Mouse (Mus musculus) midbrain, embryonic 11.5 days (tissue): ENCODE results near the gene Flad1. TPM values are rescaled to one million over a fixed set of nuclear protein-coding genes. Genes with fewer than 3 reads are reported as not detected.

Experiments used
- ATAC-seq: fragments of 200-750 bp; cut with Nextera tagmentation; 2 replicates; pipeline ENCODE4 v1.8.0; 2017; ENCODE audit warnings: moderate TSS enrichment, moderate library complexity; ENCODE audit not compliant: low FRiP score
- DNase-seq: peaks from one replicate; pipeline ENCODE4 v3.0.0; 2015; ENCODE audit warnings: low spot score; ENCODE audit errors: missing footprints
- H3K27ac ChIP-seq: fragments of 300-500 bp; sonication (generic); 2 replicates; pipeline ENCODE4 v1.5.1; 2014; ENCODE audit warnings: low read depth, low read length
- H3K27me3 ChIP-seq: fragments of 300-500 bp; sonication (generic); 2 replicates; pipeline ENCODE4 v1.6.1; 2014; ENCODE audit warnings: mild to moderate bottlenecking, low read length, moderate library complexity, mixed read lengths; ENCODE audit not compliant: control insufficient read depth, insufficient read depth
- H3K36me3 ChIP-seq: fragments of 300-500 bp; sonication (generic); 2 replicates; pipeline ENCODE4 v1.6.1; 2014; ENCODE audit warnings: mild to moderate bottlenecking, low read length, moderate library complexity, mixed read lengths; ENCODE audit not compliant: control insufficient read depth, insufficient read depth
- H3K4me1 ChIP-seq: fragments of 300-500 bp; sonication (generic); 2 replicates; pipeline ENCODE4 v1.6.1; 2014; ENCODE audit warnings: low read length; ENCODE audit not compliant: control insufficient read depth, insufficient read depth
- H3K4me2 ChIP-seq: fragments of 300-500 bp; sonication (generic); 2 replicates; pipeline ENCODE4 v1.6.1; 2014; ENCODE audit warnings: mild to moderate bottlenecking, moderate library complexity
- H3K4me3 ChIP-seq: fragments of 300-500 bp; sonication (generic); 2 replicates; pipeline ENCODE4 v1.5.1; 2014; ENCODE audit warnings: low read depth, low read length
- H3K9ac ChIP-seq: fragments of 300-500 bp; sonication (generic); 2 replicates; pipeline ENCODE4 v1.6.1; 2014; ENCODE audit warnings: low read length
- H3K9me3 ChIP-seq: fragments of 300-500 bp; sonication (generic); 2 replicates; pipeline ENCODE4 v1.6.1; 2016; ENCODE audit warnings: low read length; ENCODE audit not compliant: control insufficient read depth
- WGBS: fragments of 180-500 bp; shearing (Covaris S2); extraction: QIAGEN DNeasy Blood & Tissue Kit; methylation state at CpG from one replicate; pipeline ENCODE4 v1.1.7; 2014; 5-methylcytosine and 5-hydroxymethylcytosine counted together
- polyA plus RNA-seq: library from polyadenylated mRNA; unstranded; fragments of >200 nt; fragmentation: Nextera tagmentation; extraction: Ambion mirVana; gene quantifications from 2 replicates; pipeline ENCODE4 v1.2.1, GENCODE M21; 2014

Gene Flad1
- polyA plus RNA-seq, 1 experiment from 2014 or later = 25.4 TPM

DNA sequence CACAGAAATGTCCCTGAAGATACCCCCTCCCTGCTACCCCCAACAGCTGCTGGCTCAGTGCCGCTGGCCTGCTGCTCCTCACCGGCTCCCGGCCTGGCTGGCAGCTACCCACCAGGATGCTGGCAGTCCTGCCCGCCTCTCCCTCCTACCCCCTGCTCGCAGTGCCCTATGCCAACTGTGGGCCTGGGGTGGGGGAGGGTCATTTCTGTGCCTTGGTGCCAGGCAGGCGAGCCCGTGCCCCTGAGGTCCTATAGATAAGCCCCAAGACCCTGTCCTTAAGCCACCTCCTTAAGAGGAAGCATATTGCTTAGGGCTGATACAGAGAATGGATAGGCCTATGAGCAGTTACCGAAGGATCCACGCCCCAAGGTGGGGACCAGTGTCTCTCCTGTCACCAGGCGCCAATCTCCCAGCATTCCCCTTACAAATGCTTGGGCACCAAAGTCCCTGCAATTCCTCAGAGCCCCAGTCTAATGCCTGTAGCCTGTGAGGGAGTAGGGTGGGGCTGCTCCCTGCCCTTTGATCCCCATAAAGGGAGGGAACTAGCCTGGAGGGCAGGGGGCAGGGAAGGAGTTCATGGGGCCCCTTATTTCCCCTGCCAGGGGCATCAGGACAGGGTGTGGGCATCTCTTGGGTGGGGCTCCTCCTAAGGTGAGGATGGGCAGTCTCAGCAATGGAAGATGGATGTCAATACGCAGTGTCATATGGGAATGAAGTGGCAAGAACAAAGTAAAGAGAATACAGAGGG, 23.4 kb downstream of the Flad1 start:
- Histone ChIP-seq H3K36me3 (no peaks in the 10 kb centered on the region), H3K4me2 (no peak overlapping the region), H3K9me3 (no peaks in the 10 kb centered on the region), H3K9ac (no peak overlapping the region), H3K4me3 (no peak overlapping the region), H3K4me1 (peaks cover 33% of the 10 kb centered on the region), H3K27ac (no peak overlapping the region), H3K27me3 (peaks cover 11% of the 10 kb centered on the region)
- WGBS = 77% methylated on average over 11 of the region's 11 CpGs
- no peak for ATAC-seq
- no peak for DNase-seq

DNA sequence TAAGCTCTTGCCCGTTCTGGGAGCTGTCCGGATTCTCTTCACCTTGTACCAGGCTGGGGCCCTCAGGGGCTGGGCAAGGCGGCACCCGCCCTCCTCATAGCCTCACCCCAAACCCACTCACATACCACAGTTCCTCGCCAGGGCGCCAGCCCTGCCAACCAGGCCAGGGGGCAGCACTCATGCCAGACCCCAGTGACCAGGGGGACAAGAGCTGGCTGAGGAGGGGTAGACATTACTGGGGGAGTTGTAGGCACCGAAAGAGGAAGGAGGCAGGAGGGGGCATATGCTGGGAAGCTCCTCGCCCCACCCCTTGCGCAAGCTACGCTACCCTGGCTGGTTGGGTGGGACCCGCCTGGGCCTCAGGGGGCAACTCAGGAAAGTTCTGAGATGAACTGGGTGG, 24.0 kb downstream of the Flad1 start:
- Histone ChIP-seq H3K4me1 (peaks cover 27% of the 10 kb centered on the region), H3K4me2 (no peak overlapping the region), H3K4me3 (no peak overlapping the region), H3K9ac (no peak overlapping the region), H3K27ac (no peak overlapping the region), H3K27me3 (peaks cover 11% of the 10 kb centered on the region), H3K9me3 (no peaks in the 10 kb centered on the region), H3K36me3 (no peaks in the 10 kb centered on the region)
- ATAC-seq (no peak), DNase-seq (no peak)
- WGBS = 71% methylated on average over 11 of the region's 11 CpGs

DNA sequence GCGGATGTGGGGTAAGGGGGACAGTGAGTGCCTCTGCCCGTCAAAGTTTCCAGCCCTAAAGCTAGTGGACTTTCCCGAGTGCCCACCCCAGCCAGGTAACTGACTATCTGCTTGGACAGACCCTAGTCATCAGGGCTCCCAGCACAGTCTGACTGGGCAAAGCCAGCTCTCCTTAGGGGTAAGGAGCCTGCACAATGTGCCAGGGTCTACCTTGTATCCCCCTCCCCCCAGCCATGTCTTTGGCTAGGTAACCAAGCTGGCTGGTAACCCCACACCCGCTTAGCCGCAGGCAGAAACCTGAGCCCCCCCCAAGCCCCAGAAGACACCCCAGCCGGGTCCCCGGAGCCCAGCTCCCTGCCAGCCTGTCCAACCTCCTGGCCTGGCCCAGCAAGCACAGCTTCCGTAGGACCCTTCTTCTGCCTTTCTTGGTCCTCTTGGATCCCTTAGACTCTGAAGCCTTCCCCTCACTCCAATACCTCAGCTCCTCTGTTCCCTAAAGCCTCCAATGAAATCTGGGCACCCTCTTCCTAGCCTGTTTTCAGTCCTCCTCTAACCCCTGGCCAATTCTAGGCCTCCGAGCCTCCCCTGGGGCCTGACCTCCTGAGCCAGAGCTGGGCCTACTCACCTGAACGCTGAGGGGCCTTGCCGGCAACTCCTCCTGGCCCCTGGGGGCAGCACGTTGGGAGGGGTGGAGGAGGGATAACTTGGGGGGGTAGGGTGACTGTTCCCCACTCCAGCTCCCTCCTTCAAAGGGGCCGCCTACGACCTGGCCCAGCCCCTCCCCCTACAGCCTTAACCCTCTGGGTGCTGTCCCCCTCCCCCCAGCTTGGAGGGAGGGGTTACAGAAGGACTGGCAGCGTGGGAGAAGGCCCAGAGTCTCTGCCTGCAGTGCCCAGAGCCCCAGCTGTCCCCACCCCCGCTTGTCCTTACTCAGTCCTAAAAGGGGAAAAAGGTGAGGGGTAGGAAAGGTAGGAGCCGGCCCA, 24.9 kb downstream of the Flad1 start:
- H3K27me3 ChIP-seq = peaks cover 6% of the 10 kb centered on the region
- H3K9me3 ChIP-seq = no peaks in the 10 kb centered on the region
- H3K9ac ChIP-seq = no peak overlapping the region
- H3K4me3 ChIP-seq = no peak overlapping the region
- DNase-seq (no peak), ATAC-seq (no peak)
- H3K27ac ChIP-seq = no peak overlapping the region
- 53% methylated on average over 17 of the region's 17 CpGs for WGBS
- no peaks in the 10 kb centered on the region for H3K36me3 ChIP-seq
- peaks cover 20% of the 10 kb centered on the region for H3K4me1 ChIP-seq
- H3K4me2 ChIP-seq = no peak overlapping the region

DNA sequence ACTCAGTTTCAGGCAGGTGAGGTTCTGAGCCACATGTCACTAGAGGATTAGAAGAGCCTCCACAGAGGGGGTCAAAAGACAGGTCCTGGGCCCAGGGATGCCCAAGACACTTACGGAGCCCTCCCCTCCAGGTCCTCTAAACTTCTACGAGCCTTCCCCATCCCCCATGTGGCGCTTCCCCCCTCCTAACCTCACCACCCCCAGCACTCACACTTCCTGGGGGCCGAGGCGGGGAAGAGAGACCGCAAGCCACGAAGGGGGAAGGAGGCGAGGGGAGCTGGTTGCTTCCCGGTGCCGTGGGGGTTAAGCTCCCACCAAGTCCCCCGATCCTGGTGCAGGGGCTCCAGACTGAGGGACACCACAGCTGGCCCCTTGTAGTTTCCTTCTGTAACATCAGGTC, 26.2 kb downstream of the Flad1 start:
- Histone ChIP-seq H3K36me3 (no peaks in the 10 kb centered on the region), H3K4me1 (peaks cover 10% of the 10 kb centered on the region), H3K9me3 (no peaks in the 10 kb centered on the region), H3K27me3 (no peaks in the 10 kb centered on the region; the same call in 1 of the 2 replicates), H3K27ac (no peak overlapping the region), H3K9ac (no peak overlapping the region), H3K4me3 (no peak overlapping the region), H3K4me2 (no peak overlapping the region)
- WGBS = 41% methylated on average over 11 of the region's 11 CpGs
- no peak for DNase-seq
- ATAC-seq = no peak

DNA sequence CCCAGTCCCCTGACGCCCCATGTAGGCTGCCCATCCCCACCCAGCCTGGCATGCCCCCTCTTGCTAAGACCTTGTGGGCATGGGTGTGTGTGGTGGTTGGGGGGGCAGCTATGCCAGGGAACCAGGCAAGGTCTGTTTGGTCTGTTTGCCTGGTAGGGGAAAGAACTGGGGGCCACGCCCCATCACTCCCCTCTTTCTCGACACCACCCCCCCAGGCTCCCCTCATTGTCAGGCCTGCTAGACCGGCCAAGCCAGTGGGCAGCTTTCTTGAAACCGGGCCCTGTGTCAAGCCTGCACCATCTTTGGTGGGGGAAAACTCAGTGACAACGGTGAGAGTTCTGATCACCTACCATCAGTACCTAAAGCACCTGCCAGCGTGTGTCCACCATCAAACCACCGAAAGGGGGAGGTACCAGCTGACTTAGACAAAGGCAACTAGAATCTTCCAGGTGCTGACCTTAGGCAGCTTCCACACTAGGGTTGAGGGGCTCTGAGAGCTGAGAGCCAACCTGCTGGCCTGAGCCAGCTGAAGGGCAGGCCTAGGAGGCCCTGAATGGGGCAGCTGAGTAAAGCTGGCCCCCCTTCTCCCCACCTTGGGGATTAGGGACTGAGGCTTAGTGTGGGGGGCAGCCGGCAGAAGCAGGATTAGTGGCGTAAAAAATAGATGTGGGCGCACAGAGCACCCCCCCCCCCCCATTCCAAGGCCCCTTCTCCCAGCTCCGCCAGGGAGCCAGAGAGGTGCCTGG, 27.2 kb downstream of the Flad1 start:
- H3K4me1 ChIP-seq = peaks cover 10% of the 10 kb centered on the region
- H3K4me2 ChIP-seq = no peak overlapping the region
- 47% methylated on average over 12 of the region's 12 CpGs for WGBS
- H3K27me3 ChIP-seq = no peaks in the 10 kb centered on the region
- ATAC-seq (peak; percentile 47; the same call in 1 of the 2 replicates), DNase-seq (no peak)
- no peak overlapping the region for H3K27ac ChIP-seq
- H3K36me3 ChIP-seq = no peaks in the 10 kb centered on the region
- no peak overlapping the region for H3K4me3 ChIP-seq
- no peak overlapping the region for H3K9ac ChIP-seq
- H3K9me3 ChIP-seq = no peaks in the 10 kb centered on the region

DNA sequence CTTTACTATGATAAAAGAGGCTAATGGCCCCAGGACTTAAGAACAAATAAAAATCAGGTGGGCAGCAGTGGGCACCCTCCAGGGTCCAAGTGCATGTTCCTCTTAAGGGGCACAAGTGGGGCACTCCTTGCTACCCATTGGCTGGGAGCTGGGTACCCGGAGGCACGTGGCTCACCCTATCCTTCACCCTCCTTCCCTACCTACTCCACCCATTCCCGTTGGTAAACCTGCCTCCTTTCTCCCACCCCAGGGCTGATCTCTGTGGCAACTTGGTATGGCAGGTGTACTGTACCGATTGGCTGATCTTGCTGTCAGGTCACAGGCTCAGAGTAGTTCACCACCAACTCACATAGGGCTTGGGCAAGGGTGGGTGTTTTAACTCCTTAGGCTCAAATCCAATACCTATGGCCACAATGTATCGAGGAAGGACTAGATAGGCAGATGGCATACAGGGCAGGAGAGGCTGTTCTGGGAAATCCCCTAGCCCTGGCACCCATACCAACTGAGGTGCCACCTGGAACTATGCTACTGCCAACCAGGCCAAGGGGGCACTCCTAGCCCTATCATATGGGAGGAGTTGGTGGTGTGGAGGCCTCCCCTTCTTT, 27.9 kb downstream of the Flad1 start:
- Histone ChIP-seq H3K9ac (no peak overlapping the region), H3K9me3 (no peaks in the 10 kb centered on the region), H3K36me3 (no peaks in the 10 kb centered on the region), H3K27ac (no peak overlapping the region), H3K4me1 (peaks cover 14% of the 10 kb centered on the region), H3K27me3 (no peaks in the 10 kb centered on the region), H3K4me3 (no peak overlapping the region), H3K4me2 (no peak overlapping the region)
- ATAC-seq (no peak), DNase-seq (no peak)
- WGBS = 86% methylated on average over 5 of the region's 5 CpGs

DNA sequence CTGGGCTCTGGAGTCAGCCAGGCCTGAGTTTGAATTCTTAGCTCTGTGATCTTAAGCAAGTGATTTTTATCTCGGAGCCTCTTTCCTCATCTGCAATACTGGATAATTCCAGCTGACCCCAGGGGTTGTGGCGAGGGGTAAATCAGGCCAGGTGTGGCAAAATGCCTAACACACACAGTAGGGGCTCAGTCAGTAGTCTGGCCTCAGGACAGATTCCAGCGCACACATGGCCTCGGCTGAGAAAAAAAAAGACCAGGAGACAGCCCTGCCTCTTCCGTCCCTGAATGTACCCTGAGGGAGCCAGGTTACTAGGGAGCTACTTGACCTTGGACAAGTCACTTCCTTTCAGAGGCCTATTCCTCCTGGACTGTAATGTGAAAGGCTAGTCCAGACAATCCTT, 28.7 kb downstream of the Flad1 start:
- Histone ChIP-seq H3K4me2 (no peak overlapping the region), H3K27me3 (no peaks in the 10 kb centered on the region), H3K4me1 (peaks cover 20% of the 10 kb centered on the region), H3K4me3 (no peak overlapping the region), H3K9me3 (no peaks in the 10 kb centered on the region), H3K27ac (no peak overlapping the region), H3K9ac (no peak overlapping the region), H3K36me3 (no peaks in the 10 kb centered on the region)
- 86% methylated on average over 5 of the region's 5 CpGs for WGBS
- ATAC-seq (no peak), DNase-seq (no peak)

DNA sequence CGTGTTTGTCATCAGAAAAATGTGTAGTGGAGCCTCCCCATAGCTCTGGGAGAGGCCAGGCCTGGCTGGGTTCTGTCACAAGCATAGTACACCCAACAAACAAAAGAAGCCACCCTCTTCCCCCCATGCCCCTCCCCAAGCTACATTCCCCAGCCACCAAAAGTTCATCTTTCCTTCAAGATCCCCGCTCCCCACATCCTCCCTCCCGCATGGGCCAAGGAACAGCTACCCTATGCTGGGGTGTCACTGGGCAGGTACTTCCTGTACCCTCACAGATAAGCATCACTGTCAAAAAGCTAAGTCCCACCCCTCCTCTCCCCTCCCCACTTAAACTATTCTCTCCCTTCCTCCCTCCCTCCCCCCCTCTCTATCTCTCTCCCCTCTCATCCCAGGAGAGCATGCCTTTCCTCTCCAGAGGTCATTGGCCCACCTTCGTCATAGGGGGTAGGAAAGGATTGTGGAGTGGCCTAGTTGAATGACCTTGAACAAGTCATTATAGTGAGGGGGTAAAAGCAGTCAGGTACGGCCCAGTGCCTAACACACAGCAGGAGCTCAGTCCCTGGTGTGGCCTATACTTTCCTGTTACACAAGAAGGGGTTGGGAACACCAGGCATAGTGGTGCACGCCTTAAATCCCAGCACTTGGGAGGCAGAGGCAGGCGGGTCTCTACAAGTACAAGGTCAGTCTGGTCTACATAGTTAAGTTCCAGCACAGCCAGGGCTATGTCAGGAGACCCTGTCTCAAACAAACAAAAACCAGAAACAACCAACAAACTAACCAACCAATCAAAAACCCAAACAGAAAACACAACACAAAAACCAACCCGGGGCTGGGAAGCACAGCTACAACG, 29.4 kb downstream of the Flad1 start:
- no peak for ATAC-seq
- Histone ChIP-seq H3K9ac (no peak overlapping the region), H3K27me3 (no peaks in the 10 kb centered on the region), H3K9me3 (no peaks in the 10 kb centered on the region), H3K36me3 (no peaks in the 10 kb centered on the region), H3K4me1 (peaks cover 21% of the 10 kb centered on the region), H3K4me3 (no peak overlapping the region), H3K4me2 (no peak overlapping the region), H3K27ac (no peak overlapping the region)
- DNase-seq = no peak
- WGBS = 90% methylated on average over 9 of the region's 9 CpGs
